Mouse (Mus musculus) E14TG2a.4 (cell line): ENCODE data around the gene Acads.

Experiments used
- CTCF ChIP-seq: conservative IDR thresholded peaks from 2 replicates; pipeline ENCODE4 v1.5.1; 2014; ENCODE audit warnings: low read length
- NANOG ChIP-seq: IDR thresholded peaks from 2 replicates; pipeline ENCODE4 v1.6.1; 2014; ENCODE audit warnings: borderline replicate concordance, low read length, mixed read lengths

GRCm38 (mm10) chr5:115144471-115144870 lies 25.3 kb upstream of the Acads start:
- no peak for TF ChIP-seq CTCF
- TF ChIP-seq NANOG = no peak
